Mouse (Mus musculus) kidney, adult 2 months (tissue): ENCODE measurements around the gene Antxr1.

Experiments
- CTCF ChIP-seq: fragments of 200-500 bp; conservative IDR thresholded peaks from 2 replicates; pipeline ENCODE4 v1.5.1; 2011; ENCODE audit warnings: low read depth, mild to moderate bottlenecking, control low read depth, low read length, moderate library complexity, mixed read lengths; ENCODE audit not compliant: insufficient read depth, insufficient read length
- POLR2A ChIP-seq: fragments of 200-500 bp; IDR thresholded peaks from one replicate; pipeline ENCODE4 v1.6.1; 2011; ENCODE audit warnings: low read depth, low read length, control low read depth

DNA sequence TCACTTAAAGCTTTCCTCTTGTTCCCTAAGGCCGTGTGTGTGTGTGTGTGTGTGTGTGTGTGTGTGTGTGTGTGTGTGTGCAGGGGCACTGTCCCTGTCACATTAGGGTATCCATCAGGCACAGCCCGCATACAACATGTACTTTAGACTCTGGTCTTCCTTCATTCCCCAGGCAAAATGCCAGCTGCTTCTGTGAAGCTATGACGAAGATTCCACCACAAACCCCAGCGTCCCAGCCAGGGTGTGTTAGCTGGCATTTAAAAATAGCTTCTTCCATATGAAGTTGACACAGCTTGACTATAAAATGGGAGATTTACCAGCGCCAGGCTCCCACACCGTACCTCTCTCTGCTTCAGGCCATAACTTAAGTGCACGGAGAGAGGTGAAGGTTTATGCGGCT lies 152.5 kb downstream of the Antxr1 start:
- TF ChIP-seq CTCF, result no peak
- TF ChIP-seq POLR2A, result no peak
